Mouse (Mus musculus): ENCODE results near the gene Lypla2. TPM values are rescaled to one million over a fixed set of nuclear protein-coding genes. Genes with fewer than 3 reads are reported as not detected.
A peak's percentile ranks its signal among the peaks of the same experiment; 100 is the strongest.
"Not testable (repeated sequence)": the region's sequence is repeated elsewhere in the genome, so short reads cannot be mapped to it uniquely, and the experiment has no call there.

Gene Lypla2
- polyA plus RNA-seq, 1 experiment from 2014 or later: 124 TPM

- no peaks in the 10 kb centered on the region for H3K27me3 ChIP-seq
- ATAC-seq (ENCODE audit: insufficient number of reproducible peaks, insufficient read depth, low FRiP score, low TSS enrichment): no peak
- H3K4me2 ChIP-seq (replicated peaks): peak overlapping the region; percentile 65
- WGBS: 69% methylated on average over 9 of the region's 9 CpGs
- H3K9me3 ChIP-seq: no peaks in the 10 kb centered on the region
- H3K27ac ChIP-seq: peak overlapping the region; percentile 87
- H3K4me3 ChIP-seq: peak overlapping the region; percentile 89
- H3K36me3 ChIP-seq: peaks cover 20% of the 10 kb centered on the region
- H3K9ac ChIP-seq: peak overlapping the region; percentile 80; the same call in 1 of the 2 replicates
- H3K4me1 ChIP-seq: peaks cover 11% of the 10 kb centered on the region
Observed at GRCm38 (mm10) chr4:135987714-135988113, 15.3 kb upstream of the Lypla2 start.

- WGBS: under 1% methylated on average over 76 of the region's 81 CpGs
- no peaks in the 10 kb centered on the region for H3K27me3 ChIP-seq
- H3K9ac ChIP-seq: peak within 1 kb of the TSS; percentile 80
- peak within 1 kb of the TSS; percentile 65 for H3K4me2 ChIP-seq (replicated peaks)
- H3K36me3 ChIP-seq: peaks cover 24% of the 10 kb centered on the region
- peaks cover 11% of the 10 kb centered on the region for H3K4me1 ChIP-seq
- peak within 1 kb of the TSS; percentile 87 for H3K27ac ChIP-seq
- H3K4me3 ChIP-seq: peak within 1 kb of the TSS; percentile 89
- ATAC-seq (ENCODE audit: insufficient number of reproducible peaks, insufficient read depth, low FRiP score, low TSS enrichment): peak; percentile 79
- H3K9me3 ChIP-seq: no peaks in the 10 kb centered on the region
Observed at GRCm38 (mm10) chr4:135986943-135987710, 14.7 kb upstream of the Lypla2 start, which contains the start of gene Pithd1. Pithd1 (minus strand) TSS chr4:135987264.

GRCm38 (mm10) chr4:135986301-135986942, 14.0 kb upstream of the Lypla2 start:
- no peak for ATAC-seq (ENCODE audit: insufficient number of reproducible peaks, insufficient read depth, low FRiP score, low TSS enrichment)
- no peaks in the 10 kb centered on the region for H3K27me3 ChIP-seq
- H3K4me3 ChIP-seq: peak overlapping the region; percentile 89
- no peaks in the 10 kb centered on the region for H3K9me3 ChIP-seq
- 7% methylated on average over 22 of the region's 23 CpGs for WGBS
- peak overlapping the region; percentile 65 for H3K4me2 ChIP-seq (replicated peaks)
- H3K36me3 ChIP-seq: peaks cover 26% of the 10 kb centered on the region
- peaks cover 11% of the 10 kb centered on the region for H3K4me1 ChIP-seq
- H3K27ac ChIP-seq: peak overlapping the region; percentile 87
- H3K9ac ChIP-seq: peak overlapping the region; percentile 80

- Histone ChIP-seq H3K36me3 (peaks cover 30% of the 10 kb centered on the region), H3K9ac (peak overlapping the region; percentile 80), H3K4me2 (replicated peaks) (peak overlapping the region; percentile 65), H3K27me3 (no peaks in the 10 kb centered on the region), H3K4me1 (peaks cover 11% of the 10 kb centered on the region), H3K9me3 (no peaks in the 10 kb centered on the region), H3K27ac (no peak overlapping the region), H3K4me3 (peak overlapping the region; percentile 89)
- WGBS: 89% methylated on average over 7 of the region's 7 CpGs
- ATAC-seq (ENCODE audit: insufficient number of reproducible peaks, insufficient read depth, low FRiP score, low TSS enrichment): no peak
Observed at GRCm38 (mm10) chr4:135985769-135986168, 13.3 kb upstream of the Lypla2 start.

GRCm38 (mm10) chr4:135985193-135985592, 12.8 kb upstream of the Lypla2 start:
- Histone ChIP-seq H3K27ac (no peak overlapping the region), H3K9me3 (no peaks in the 10 kb centered on the region), H3K9ac (no peak overlapping the region), H3K4me2 (replicated peaks) (no peak overlapping the region), H3K4me1 (peaks cover 11% of the 10 kb centered on the region), H3K27me3 (no peaks in the 10 kb centered on the region), H3K36me3 (peaks cover 34% of the 10 kb centered on the region), H3K4me3 (no peak overlapping the region)
- WGBS: 94% methylated on average over 5 of the region's 5 CpGs
- ATAC-seq (ENCODE audit: insufficient number of reproducible peaks, insufficient read depth, low FRiP score, low TSS enrichment): no peak

- H3K4me3 ChIP-seq: no peak overlapping the region
- no peaks in the 10 kb centered on the region for H3K27me3 ChIP-seq
- 83% methylated on average over 5 of the region's 5 CpGs for WGBS
- H3K36me3 ChIP-seq: peaks cover 34% of the 10 kb centered on the region
- peaks cover 11% of the 10 kb centered on the region for H3K4me1 ChIP-seq
- ATAC-seq (ENCODE audit: insufficient number of reproducible peaks, insufficient read depth, low FRiP score, low TSS enrichment): no peak
- H3K4me2 ChIP-seq (replicated peaks): no peak overlapping the region
- H3K9ac ChIP-seq: no peak overlapping the region
- no peak overlapping the region for H3K27ac ChIP-seq
- H3K9me3 ChIP-seq: no peaks in the 10 kb centered on the region
Observed at GRCm38 (mm10) chr4:135984556-135984955, 12.1 kb upstream of the Lypla2 start.

- H3K36me3 ChIP-seq: peaks cover 51% of the 10 kb centered on the region
- H3K4me3 ChIP-seq: no peak overlapping the region
- no peaks in the 10 kb centered on the region for H3K27me3 ChIP-seq
- no peak overlapping the region for H3K4me2 ChIP-seq (replicated peaks)
- H3K4me1 ChIP-seq: peaks cover 7% of the 10 kb centered on the region
- no peak for ATAC-seq (ENCODE audit: insufficient number of reproducible peaks, insufficient read depth, low FRiP score, low TSS enrichment)
- H3K9ac ChIP-seq: no peak overlapping the region
- H3K9me3 ChIP-seq: no peaks in the 10 kb centered on the region
- WGBS: 58% methylated on average over 7 of the region's 7 CpGs
- no peak overlapping the region for H3K27ac ChIP-seq
Observed at GRCm38 (mm10) chr4:135981524-135982063, 9.2 kb upstream of the Lypla2 start.

- not testable (repeated sequence) for ATAC-seq (ENCODE audit: insufficient number of reproducible peaks, insufficient read depth, low FRiP score, low TSS enrichment); H3K4me2 ChIP-seq (replicated peaks); H3K4me3 ChIP-seq; H3K9ac ChIP-seq; H3K27ac ChIP-seq; H3K27me3 ChIP-seq; H3K9me3 ChIP-seq; H3K4me1 ChIP-seq
- 93% methylated on average over 5 of the region's 5 CpGs for WGBS
- H3K36me3 ChIP-seq: peaks cover 65% of the 10 kb centered on the region
Observed at GRCm38 (mm10) chr4:135980223-135980622, 7.8 kb upstream of the Lypla2 start.

GRCm38 (mm10) chr4:135976146-135976545, 3.7 kb upstream of the Lypla2 start:
- peaks cover 8% of the 10 kb centered on the region for H3K4me1 ChIP-seq
- no peaks in the 10 kb centered on the region for H3K27me3 ChIP-seq
- peaks cover 52% of the 10 kb centered on the region for H3K36me3 ChIP-seq
- no peak overlapping the region for H3K4me3 ChIP-seq
- H3K27ac ChIP-seq: no peak overlapping the region
- no peak overlapping the region for H3K9ac ChIP-seq
- WGBS: 91% methylated on average over 12 of the region's 12 CpGs
- no peak for ATAC-seq (ENCODE audit: insufficient number of reproducible peaks, insufficient read depth, low FRiP score, low TSS enrichment)
- H3K4me2 ChIP-seq (replicated peaks): no peak overlapping the region
- no peaks in the 10 kb centered on the region for H3K9me3 ChIP-seq

- H3K27ac ChIP-seq: peak overlapping the region; percentile 63; the same call in 1 of the 2 replicates
- ATAC-seq (ENCODE audit: insufficient number of reproducible peaks, insufficient read depth, low FRiP score, low TSS enrichment): no peak
- peaks cover 10% of the 10 kb centered on the region for H3K4me1 ChIP-seq
- peak overlapping the region; percentile 94; the same call in 1 of the 2 replicates for H3K9ac ChIP-seq
- H3K4me3 ChIP-seq: peak overlapping the region; percentile 97
- 71% methylated on average over 13 of the region's 13 CpGs for WGBS
- peaks cover 60% of the 10 kb centered on the region for H3K36me3 ChIP-seq
- H3K9me3 ChIP-seq: no peaks in the 10 kb centered on the region
- H3K4me2 ChIP-seq (replicated peaks): peak overlapping the region; percentile 89
- H3K27me3 ChIP-seq: no peaks in the 10 kb centered on the region
Observed at GRCm38 (mm10) chr4:135972911-135973811, 735 bp upstream of the Lypla2 start.
